Mouse (Mus musculus) heart, postnatal 0 days (tissue): ENCODE results near the gene Eif4g3.

Experiments
- CTCF ChIP-seq: IDR thresholded peaks from 2 replicates; pipeline ENCODE4 v1.5.1; 2016; ENCODE audit warnings: antibody characterized with exemption, control low read depth, low read depth
- EP300 ChIP-seq: IDR thresholded peaks from 2 replicates; pipeline ENCODE4 v1.6.1; 2016; ENCODE audit warnings: antibody characterized with exemption, low read depth

DNA sequence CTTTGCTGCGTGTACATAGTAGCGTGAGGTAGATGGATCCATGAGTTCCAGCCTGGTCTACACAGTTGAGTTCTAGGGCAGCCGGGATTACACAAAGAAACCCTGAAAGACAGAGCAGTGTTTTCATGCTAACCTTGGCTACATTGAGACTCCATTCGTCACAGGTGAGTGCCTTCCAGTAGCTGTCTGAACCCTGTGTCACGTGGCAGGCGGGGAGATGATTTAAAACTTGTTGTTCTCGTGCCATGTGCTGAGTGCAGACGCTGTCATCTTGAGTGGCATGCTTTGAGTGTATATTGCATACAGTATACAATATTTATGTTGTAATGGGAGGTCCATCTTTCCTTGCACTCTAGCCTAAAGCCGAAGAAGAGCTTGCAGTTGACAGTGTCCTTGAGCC is 158.4 kb downstream of the Eif4g3 start:
- TF ChIP-seq EP300 (no peak), CTCF (no peak)
